Mouse (Mus musculus): ENCODE data around the gene Dbndd1.
"Not testable (repeated sequence)": the region's sequence is repeated elsewhere in the genome, so short reads cannot be mapped to it uniquely, and the experiment has no call there.

Gene Dbndd1

GRCm38 (mm10) chr8:123491280-123492075, 23.8 kb downstream of the Dbndd1 start:
- no peak for DNase-seq

GRCm38 (mm10) chr8:123482627-123483026, 32.6 kb downstream of the Dbndd1 start:
- no peak for DNase-seq

GRCm38 (mm10) chr8:123478456-123479218, 36.6 kb downstream of the Dbndd1 start:
- DNase-seq, result no peak

- DNase-seq, result peak; percentile 97
These were observed 37.5 kb downstream of the Dbndd1 start, which contains the start of gene Afg3l1 for GRCm38 (mm10) chr8:123477737-123478258. Gene Afg3l1 (plus strand): TSS chr8:123477903.

GRCm38 (mm10) chr8:123476911-123477736, 38.1 kb downstream of the Dbndd1 start:
- peak; percentile 23 for DNase-seq

GRCm38 (mm10) chr8:123474549-123474948, 40.7 kb downstream of the Dbndd1 start:
- DNase-seq, result not testable (repeated sequence)

GRCm38 (mm10) chr8:123472991-123473390, 42.3 kb downstream of the Dbndd1 start:
- not testable (repeated sequence) for DNase-seq

GRCm38 (mm10) chr8:123467476-123467875, 47.8 kb downstream of the Dbndd1 start:
- no peak for DNase-seq

GRCm38 (mm10) chr8:123463651-123464050, 51.6 kb downstream of the Dbndd1 start:
- no peak for DNase-seq

Measured in kidney, postnatal 10 days (tissue).